Mouse (Mus musculus): ENCODE measurements at regions not wholly inside any gene's neighbourhood (a gene's known extent, or its start where the extent isn't known, plus 50 kb on each side); places are given as distances from the start of the nearest gene placed in this dataset.

GRCm38 (mm10) chr2:159607191-159607590 lies 726.8 kb downstream of the Gm826 start:
- TF ChIP-seq MAX (IDR thresholded peaks at IDR 0.05) (no peak), FOSL1 (IDR thresholded peaks at IDR 0.05; ENCODE audit: insufficient read depth, low read length, poor library complexity, severe bottlenecking) (no peak), CTCF (IDR thresholded peaks at IDR 0.05; ENCODE audit: control insufficient read depth, insufficient read depth, insufficient read length) (no peak), MYOD1 (IDR thresholded peaks at IDR 0.05; ENCODE audit: control insufficient read depth, insufficient read length, low read depth) (no peak), USF1 (IDR thresholded peaks at IDR 0.05; ENCODE audit: low read depth) (no peak)
